Mouse (Mus musculus): Measurements from ENCODE around the gene Dnajc30.

DNA sequence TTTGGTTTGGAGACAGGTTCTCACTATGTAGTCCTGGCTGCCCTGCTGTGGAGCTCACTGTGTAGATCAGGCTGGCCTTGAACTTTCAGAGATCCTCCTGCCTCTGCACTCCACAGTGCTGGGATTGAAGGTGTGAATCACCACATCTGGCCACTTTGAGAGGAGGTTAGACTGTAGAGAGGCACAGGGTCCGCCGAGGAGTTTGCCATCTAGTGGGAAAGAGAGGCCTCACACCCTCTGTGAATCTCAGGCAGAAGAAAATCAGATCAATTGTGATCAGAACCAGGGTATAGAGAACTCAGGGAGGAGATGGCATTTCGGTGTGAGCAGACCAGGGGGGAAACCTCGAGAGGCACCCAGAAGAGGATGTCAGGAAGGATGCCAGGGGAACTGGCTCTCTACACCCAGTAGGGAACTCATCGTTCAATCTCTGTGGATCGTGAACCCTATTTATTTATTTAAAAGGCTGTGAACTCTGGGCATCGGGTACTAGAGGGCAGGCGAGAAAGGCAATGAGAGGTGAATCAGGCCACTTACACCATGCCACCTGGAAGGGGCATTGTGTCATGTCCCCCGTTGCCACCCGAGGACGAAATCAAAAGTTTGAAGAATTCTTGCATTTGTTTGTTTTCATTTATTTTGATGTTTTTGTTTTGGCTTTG lies 40.1 kb downstream of the Dnajc30 start:
- TF ChIP-seq CTCF (IDR thresholded peaks at IDR 0.05; ENCODE audit: insufficient read depth, low read depth, low read length): 0 out of 2 replicates have a peak, but pooled peaks have one; percentile 16
- no peak for TF ChIP-seq POLR2A (IDR thresholded peaks at IDR 0.05; ENCODE audit: insufficient read depth, low read depth, low read length)

All from olfactory bulb, adult 2 months (tissue).